ENCODE assay signal across 29 mouse cellular contexts in genomic region chr3:53227866-53228265, GRCm38 (mm10).
"Had no signal": no experiment of that assay in that cellular context is flagged by ENCODE, and none has a peak within 500 bp of the region (broad histone marks: within the 10 kb centered on the region; RNA-seq: fewer than 3 reads in every experiment).

No protein-coding gene starts in this region.

- H3K27ac ChIP-seq: limb, embryonic 10.5 days; limb, embryonic 12.5 days; limb, embryonic 13.5 days; limb, embryonic 15.5 days; liver, embryonic 12.5 days; liver, embryonic 13.5 days; liver, embryonic 14.5 days; liver, embryonic 15.5 days; lung, embryonic 15.5 days; macrophage; midbrain, embryonic 10.5 days; midbrain, embryonic 12.5 days; midbrain, embryonic 13.5 days; midbrain, embryonic 15.5 days; neural tube, embryonic 12.5 days had no signal

- H3K4me3 ChIP-seq: limb, embryonic 10.5 days; limb, embryonic 12.5 days; limb, embryonic 13.5 days; limb, embryonic 15.5 days; liver, embryonic 12.5 days; liver, embryonic 13.5 days; liver, embryonic 15.5 days; lung, embryonic 15.5 days; megakaryocyte, embryonic 14.5 days; midbrain, embryonic 10.5 days; midbrain, embryonic 12.5 days; midbrain, embryonic 13.5 days; midbrain, embryonic 15.5 days; neural tube, embryonic 12.5 days had no signal

- H3K27me3 ChIP-seq: limb, embryonic 12.5 days; limb, embryonic 13.5 days; limb, embryonic 15.5 days; liver, embryonic 12.5 days; liver, embryonic 13.5 days; liver, embryonic 15.5 days; lung, embryonic 15.5 days; megakaryocyte, embryonic 14.5 days; midbrain, embryonic 12.5 days; midbrain, embryonic 13.5 days; midbrain, embryonic 15.5 days; neural tube, embryonic 12.5 days had no signal

- H3K9ac ChIP-seq: limb, embryonic 12.5 days; limb, embryonic 13.5 days; limb, embryonic 15.5 days; liver, embryonic 12.5 days; liver, embryonic 13.5 days; liver, embryonic 14.5 days; liver, embryonic 15.5 days; liver, postnatal 0 days; lung, embryonic 14.5 days; lung, embryonic 15.5 days; midbrain, embryonic 12.5 days; midbrain, embryonic 13.5 days; midbrain, embryonic 15.5 days; neural tube, embryonic 12.5 days had no signal

- DNase-seq: left cerebral cortex, postnatal 4 days; liver; liver, embryonic 13.5 days; liver, postnatal 0 days; lung, adult 18-20 months; lung, adult 2 months; lung, embryonic 14.5 days; lung, postnatal 10 days; lung, postnatal 14 days; lung, postnatal 36 days; lung, postnatal 4 days; midbrain, embryonic 14.5 days had no signal

- H3K36me3 ChIP-seq: limb, embryonic 10.5 days; limb, embryonic 12.5 days; limb, embryonic 13.5 days; limb, embryonic 15.5 days; liver, embryonic 12.5 days; liver, embryonic 13.5 days; liver, embryonic 15.5 days; lung, embryonic 15.5 days; midbrain, embryonic 10.5 days; midbrain, embryonic 12.5 days; midbrain, embryonic 13.5 days; midbrain, embryonic 15.5 days; neural tube, embryonic 12.5 days had no signal

- H3K4me2 ChIP-seq: limb, embryonic 12.5 days; limb, embryonic 13.5 days; limb, embryonic 15.5 days; liver, embryonic 11.5 days; liver, embryonic 12.5 days; liver, embryonic 13.5 days; liver, embryonic 15.5 days; lung, embryonic 14.5 days; lung, embryonic 15.5 days; midbrain, embryonic 11.5 days; midbrain, embryonic 12.5 days; midbrain, embryonic 13.5 days; midbrain, embryonic 15.5 days; neural tube, embryonic 12.5 days had no signal

- H3K4me1 ChIP-seq: limb, embryonic 10.5 days; liver, embryonic 12.5 days; liver, embryonic 13.5 days; liver, embryonic 15.5 days; megakaryocyte, embryonic 14.5 days had no signal
